Mouse (Mus musculus): Measurements from ENCODE around the gene Hunk. TPM values are rescaled to one million over a fixed set of nuclear protein-coding genes. Genes with fewer than 3 reads are reported as not detected.

The Hunk gene
- polyA plus RNA-seq, 1 experiment from 2014 or later = 5.6 TPM

DNA sequence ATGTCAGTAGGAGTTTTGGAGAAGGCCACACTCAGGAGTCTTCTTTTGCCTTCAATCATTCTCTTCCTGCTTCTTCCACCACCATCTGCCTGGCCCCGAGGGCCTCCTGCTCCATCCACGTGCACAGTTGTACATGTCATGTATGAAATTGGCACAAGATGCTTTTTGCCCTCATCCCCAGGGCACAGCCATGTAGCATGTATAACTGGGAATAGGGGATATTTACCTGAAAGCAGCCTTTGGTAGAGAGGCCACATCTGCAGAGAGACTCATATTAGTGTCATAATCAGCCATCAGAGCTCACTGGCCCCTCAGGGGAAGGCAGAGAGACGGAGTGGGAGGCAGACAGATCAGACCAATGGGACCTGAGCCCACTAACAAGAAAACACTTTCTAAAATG is 160.8 kb downstream of the Hunk start:
- DNase-seq (ENCODE audit: low spot score) (no peak), ATAC-seq (replicated peaks; ENCODE audit: low FRiP score) (no peak)
- Histone ChIP-seq H3K27ac (ENCODE audit: low read depth, low read length) (no peak overlapping the region), H3K4me2 (no peak overlapping the region), H3K27me3 (replicated peaks; ENCODE audit: control insufficient read depth, insufficient read depth, low read length) (no peaks in the 10 kb centered on the region), H3K36me3 (ENCODE audit: control insufficient read depth, insufficient read depth, low read length) (no peaks in the 10 kb centered on the region), H3K4me1 (replicated peaks; ENCODE audit: control insufficient read depth, insufficient read depth, low read length) (no peaks in the 10 kb centered on the region; the same call in 1 of the 2 replicates), H3K4me3 (ENCODE audit: low read depth, low read length) (no peak overlapping the region), H3K9ac (ENCODE audit: low read depth, low read length) (no peak overlapping the region), H3K9me3 (ENCODE audit: control insufficient read depth, low read length) (no peaks in the 10 kb centered on the region)
- WGBS = 66% methylated on average over 3 of the region's 3 CpGs

DNA sequence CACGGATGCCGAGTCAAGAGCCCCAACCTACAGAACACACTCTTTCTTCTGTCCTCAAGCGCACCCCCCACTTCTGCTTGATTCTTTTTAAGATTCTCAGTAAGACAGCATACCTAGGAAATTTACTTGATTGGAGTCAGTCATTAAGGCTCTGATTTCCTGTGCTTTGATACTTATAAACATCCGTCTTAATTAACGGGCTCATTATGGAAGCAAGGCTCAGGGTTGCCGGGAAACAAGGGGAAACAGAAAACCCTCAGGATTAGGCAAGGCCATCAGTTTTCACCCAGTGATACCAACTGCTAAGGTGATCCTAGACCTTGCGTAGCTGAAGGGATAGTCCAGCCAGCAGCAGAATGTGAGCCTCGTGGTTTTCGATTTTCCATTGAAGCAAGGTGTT is 162.2 kb downstream of the Hunk start:
- 79% methylated on average over 9 of the region's 9 CpGs for WGBS
- DNase-seq (ENCODE audit: low spot score) (no peak), ATAC-seq (replicated peaks; ENCODE audit: low FRiP score) (no peak)
- Histone ChIP-seq H3K9me3 (ENCODE audit: control insufficient read depth, low read length) (peaks cover 4% of the 10 kb centered on the region; the same call in 1 of the 2 replicates), H3K4me1 (replicated peaks; ENCODE audit: control insufficient read depth, insufficient read depth, low read length) (no peaks in the 10 kb centered on the region; the same call in 1 of the 2 replicates), H3K27me3 (replicated peaks; ENCODE audit: control insufficient read depth, insufficient read depth, low read length) (no peaks in the 10 kb centered on the region), H3K27ac (ENCODE audit: low read depth, low read length) (no peak overlapping the region), H3K4me2 (no peak overlapping the region), H3K4me3 (ENCODE audit: low read depth, low read length) (no peak overlapping the region), H3K9ac (ENCODE audit: low read depth, low read length) (no peak overlapping the region), H3K36me3 (ENCODE audit: control insufficient read depth, insufficient read depth, low read length) (no peaks in the 10 kb centered on the region)

Other genes with a start within 250 kb of the Hunk start
- gene Tiam1, start 242.2 kb upstream of the Hunk start, polyA plus RNA-seq (2014; fragmentation: Nextera tagmentation; extraction: Ambion mirVana) = 10.7 and 17.2 TPM in 2 replicates
- 1,899 and 2,008 TPM in 2 replicates for gene Sod1, start 165.3 kb upstream of the Hunk start, polyA plus RNA-seq (2014; fragmentation: Nextera tagmentation; extraction: Ambion mirVana)
- gene Scaf4, start 101.5 kb upstream of the Hunk start, polyA plus RNA-seq (2014; fragmentation: Nextera tagmentation; extraction: Ambion mirVana) = 34.7 and 38.4 TPM in 2 replicates